Mouse (Mus musculus): ENCODE data around the gene Fbxl13. TPM values are rescaled to one million over a fixed set of nuclear protein-coding genes. Genes with fewer than 3 reads are reported as not detected.

Fbxl13 gene
- total RNA-seq, 2 experiments from 2014 or later: not detected

- no peak for ATAC-seq (replicated peaks; ENCODE audit: low FRiP score, poor library complexity, severe bottlenecking)
Observed at GRCm38 (mm10) chr5:21493294-21493999, 152.0 kb downstream of the Fbxl13 start.

DNA sequence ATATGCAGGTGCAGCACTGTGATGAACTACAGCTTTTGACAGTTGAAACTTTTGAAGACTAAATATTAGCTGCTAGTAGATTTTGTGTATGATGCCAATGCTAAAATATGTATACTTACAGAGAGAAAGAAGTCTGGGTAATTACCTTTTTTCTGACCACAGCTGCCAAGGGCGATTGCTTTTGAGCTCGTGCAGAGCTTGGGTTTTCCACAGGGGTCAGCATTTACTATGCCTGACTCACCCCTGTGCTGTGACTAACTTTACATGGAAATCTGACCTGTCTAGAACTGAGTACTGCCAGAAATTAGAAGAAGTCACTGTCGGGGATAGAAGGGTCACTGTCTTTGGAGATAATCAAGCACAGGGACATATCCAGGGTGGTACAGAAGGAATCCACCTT is 153.2 kb downstream of the Fbxl13 start:
- no peak for ATAC-seq (replicated peaks; ENCODE audit: low FRiP score, poor library complexity, severe bottlenecking)

DNA sequence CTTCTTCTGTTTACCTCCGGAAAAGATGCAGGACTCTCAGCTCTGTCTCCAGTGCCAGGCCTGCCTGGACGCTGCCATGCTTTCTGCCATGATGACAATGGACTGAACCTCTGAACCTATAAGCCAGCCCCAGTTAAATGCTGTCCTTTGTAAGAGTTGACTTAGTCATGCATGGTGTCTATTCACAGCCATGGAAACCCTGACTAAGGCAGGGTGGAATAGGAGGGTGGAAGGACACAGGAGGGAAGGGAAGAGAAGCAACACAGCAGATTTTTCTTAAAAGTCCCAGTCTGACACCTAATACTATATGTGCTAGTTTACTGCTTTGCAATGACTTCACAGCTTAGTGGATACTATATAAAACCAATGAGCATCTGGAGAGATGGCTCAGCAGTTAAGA is 154.0 kb downstream of the Fbxl13 start:
- no peak for ATAC-seq (replicated peaks; ENCODE audit: low FRiP score, poor library complexity, severe bottlenecking)

GRCm38 (mm10) chr5:21489135-21489534 is 156.3 kb downstream of the Fbxl13 start:
- no peak for ATAC-seq (replicated peaks; ENCODE audit: low FRiP score, poor library complexity, severe bottlenecking)

GRCm38 (mm10) chr5:21488506-21488905 is 156.9 kb downstream of the Fbxl13 start:
- no peak for ATAC-seq (replicated peaks; ENCODE audit: low FRiP score, poor library complexity, severe bottlenecking)

GRCm38 (mm10) chr5:21487716-21488115 is 157.7 kb downstream of the Fbxl13 start:
- ATAC-seq (replicated peaks; ENCODE audit: low FRiP score, poor library complexity, severe bottlenecking): no peak

DNA sequence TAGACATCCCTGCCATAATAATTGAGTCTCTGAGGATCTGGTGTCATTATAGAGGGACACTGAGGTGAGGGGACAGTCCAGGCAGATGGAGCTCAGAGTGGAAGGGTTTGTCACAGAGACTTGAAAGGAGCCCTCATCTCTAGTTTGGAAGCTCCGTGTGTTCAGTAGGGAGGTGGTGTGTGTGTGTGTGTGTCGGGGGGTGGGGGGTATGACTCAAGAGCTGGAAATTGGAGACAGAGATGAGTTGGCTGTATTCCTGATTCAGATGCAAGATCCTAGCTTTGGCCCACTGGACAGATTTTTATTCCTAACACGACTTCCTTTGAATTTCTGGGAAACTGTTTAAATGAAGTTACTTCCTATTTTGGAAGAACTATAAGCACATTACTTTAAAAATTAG is 158.1 kb downstream of the Fbxl13 start:
- ATAC-seq (replicated peaks; ENCODE audit: low FRiP score, poor library complexity, severe bottlenecking): no peak

GRCm38 (mm10) chr5:21486798-21487197 is 158.6 kb downstream of the Fbxl13 start:
- no peak for ATAC-seq (replicated peaks; ENCODE audit: low FRiP score, poor library complexity, severe bottlenecking)

- no peak for ATAC-seq (replicated peaks; ENCODE audit: low FRiP score, poor library complexity, severe bottlenecking)
Observed at GRCm38 (mm10) chr5:21485197-21485829, 160.1 kb downstream of the Fbxl13 start.

GRCm38 (mm10) chr5:21483275-21483674 is 162.2 kb downstream of the Fbxl13 start:
- ATAC-seq (replicated peaks; ENCODE audit: low FRiP score, poor library complexity, severe bottlenecking): no peak

DNA sequence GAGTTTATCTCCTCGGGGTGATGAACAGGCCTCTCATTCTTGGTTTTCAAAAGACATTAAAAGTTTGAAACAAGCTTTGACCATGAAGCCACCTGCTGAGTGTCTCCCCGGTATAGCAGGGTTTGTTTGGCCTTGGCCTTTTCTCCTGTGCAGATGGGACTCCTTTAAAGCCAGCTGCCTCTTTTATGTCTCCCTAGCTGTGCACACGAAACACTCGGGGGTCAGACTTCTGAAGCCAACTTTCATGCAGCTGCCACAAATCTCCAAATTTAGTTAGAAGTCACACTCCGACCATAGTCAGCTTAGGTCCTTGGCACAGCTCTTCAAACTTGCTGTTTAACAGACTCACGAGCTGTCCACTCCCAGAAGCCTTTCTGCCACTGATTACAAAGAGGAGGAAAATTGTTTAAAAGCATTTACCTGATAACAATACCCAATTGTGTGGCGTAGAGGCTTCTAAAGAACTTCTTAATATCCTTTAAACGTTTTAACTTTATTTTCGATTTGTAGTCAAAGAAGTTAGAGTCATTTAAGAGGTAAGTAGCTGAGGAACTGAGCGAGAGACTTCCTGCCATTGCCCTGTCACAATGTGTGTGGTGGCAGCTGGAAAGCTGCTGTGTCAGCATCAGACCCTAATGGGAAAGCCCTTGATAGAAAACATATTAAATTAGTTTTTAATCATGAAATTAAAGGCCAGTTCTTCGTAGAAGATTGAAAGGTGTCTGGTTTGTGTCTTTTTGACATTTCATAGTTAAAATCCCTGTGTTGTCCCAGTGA is 162.8 kb downstream of the Fbxl13 start:
- ATAC-seq (replicated peaks; ENCODE audit: low FRiP score, poor library complexity, severe bottlenecking): no peak

GRCm38 (mm10) chr5:21481521-21481920 is 163.9 kb downstream of the Fbxl13 start:
- no peak for ATAC-seq (replicated peaks; ENCODE audit: low FRiP score, poor library complexity, severe bottlenecking)

- ATAC-seq (replicated peaks; ENCODE audit: low FRiP score, poor library complexity, severe bottlenecking): no peak
Observed at GRCm38 (mm10) chr5:21479746-21480145, 165.7 kb downstream of the Fbxl13 start.

DNA sequence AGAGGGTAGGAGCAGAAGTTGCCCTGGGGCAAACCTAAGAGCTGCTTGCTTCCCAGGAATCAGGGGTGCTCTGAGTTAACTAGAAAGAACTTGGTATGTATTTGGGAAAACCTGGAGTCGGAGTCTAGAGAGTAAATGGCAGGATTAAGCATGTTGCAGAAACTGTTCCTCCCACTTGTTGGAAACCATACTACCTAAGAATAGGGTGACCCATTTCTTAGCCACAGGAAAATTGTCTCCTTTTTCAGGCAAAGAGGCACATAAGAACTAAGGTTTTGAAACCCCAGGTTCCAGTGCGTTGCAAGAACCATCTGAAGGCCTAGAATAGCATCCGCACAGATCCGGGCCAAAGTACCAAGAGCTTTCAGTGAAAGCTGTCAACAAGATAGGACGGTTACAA is 167.0 kb downstream of the Fbxl13 start:
- no peak for ATAC-seq (replicated peaks; ENCODE audit: low FRiP score, poor library complexity, severe bottlenecking)

DNA sequence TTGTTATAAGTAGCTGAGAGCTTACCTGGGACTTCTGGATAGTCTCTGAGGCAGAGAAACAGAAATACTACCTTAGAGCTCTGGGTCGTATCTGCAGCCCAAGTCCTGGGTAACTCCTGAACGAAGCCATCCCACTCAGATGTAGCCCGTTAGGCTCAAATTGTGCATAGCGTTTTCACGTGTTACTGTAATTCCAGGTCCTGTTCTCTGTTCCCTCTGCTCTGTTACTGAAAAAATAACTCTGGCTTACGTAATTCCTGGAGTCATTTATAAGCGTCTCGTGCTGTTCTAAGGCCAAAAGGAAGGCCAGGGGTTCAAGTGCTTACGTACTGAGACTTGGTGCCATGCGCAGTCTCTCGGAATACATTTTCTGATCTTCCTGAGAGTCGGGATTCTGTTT is 177.3 kb downstream of the Fbxl13 start:
- ATAC-seq (replicated peaks; ENCODE audit: low FRiP score, poor library complexity, severe bottlenecking): no peak

- no peak for ATAC-seq (replicated peaks; ENCODE audit: low FRiP score, poor library complexity, severe bottlenecking)
Observed at GRCm38 (mm10) chr5:21467387-21467786, 178.0 kb downstream of the Fbxl13 start.

DNA sequence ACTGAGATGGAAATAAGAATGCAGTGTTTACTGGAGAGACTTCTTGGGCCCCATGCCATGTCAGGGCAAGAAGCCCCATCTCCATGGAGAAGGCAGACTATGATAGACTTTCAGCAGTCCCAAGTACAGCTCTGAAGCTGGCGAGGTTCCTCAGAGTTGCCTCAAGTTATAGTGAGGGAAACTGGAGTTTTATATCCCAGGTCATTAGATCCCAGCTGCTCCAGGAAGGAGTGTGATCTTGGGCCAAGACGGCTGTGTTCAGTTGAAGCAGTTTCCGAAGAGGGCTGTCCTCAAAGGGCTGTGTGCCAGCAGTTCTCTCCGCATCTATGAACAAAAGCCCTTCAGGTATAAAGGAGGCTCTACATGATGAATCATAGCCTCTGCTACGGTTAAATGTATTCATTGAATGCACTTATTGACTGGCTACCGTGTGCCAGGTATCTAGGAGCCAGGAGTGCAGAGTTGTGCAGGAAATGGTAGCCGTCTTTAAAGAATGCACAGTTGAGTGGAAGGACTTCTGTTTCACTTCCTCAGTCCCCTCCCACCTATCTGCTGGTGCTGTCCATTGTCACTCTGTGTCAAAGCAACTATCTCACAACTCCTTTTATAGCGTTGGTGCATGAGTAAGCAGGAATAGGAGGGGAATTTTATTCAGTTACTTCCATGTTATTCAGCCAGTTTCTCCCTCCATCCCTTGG is 204.5 kb downstream of the Fbxl13 start:
- ATAC-seq (replicated peaks; ENCODE audit: low FRiP score, poor library complexity, severe bottlenecking): no peak

- ATAC-seq (replicated peaks; ENCODE audit: low FRiP score, poor library complexity, severe bottlenecking): no peak
Observed at GRCm38 (mm10) chr5:21439446-21440110, 205.9 kb downstream of the Fbxl13 start.

DNA sequence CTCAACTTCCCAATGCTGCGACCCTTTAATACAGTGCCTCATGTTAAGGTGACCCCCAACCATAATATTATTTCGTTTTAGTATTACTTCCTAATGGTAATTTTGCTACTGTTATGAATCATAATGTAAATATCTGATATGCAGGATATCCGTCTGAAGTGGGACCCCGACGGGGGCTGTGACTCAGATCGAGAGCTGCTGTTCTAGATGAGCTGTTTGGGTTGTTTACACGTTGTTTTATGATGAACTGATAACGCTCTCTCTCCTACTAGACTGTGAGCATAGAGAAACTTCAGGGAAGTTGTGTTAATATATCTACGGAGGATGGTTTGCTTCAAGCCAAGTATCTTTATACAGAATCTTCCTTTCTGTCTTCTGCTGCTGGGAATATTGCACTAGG is 207.0 kb downstream of the Fbxl13 start:
- ATAC-seq (replicated peaks; ENCODE audit: low FRiP score, poor library complexity, severe bottlenecking): no peak

DNA sequence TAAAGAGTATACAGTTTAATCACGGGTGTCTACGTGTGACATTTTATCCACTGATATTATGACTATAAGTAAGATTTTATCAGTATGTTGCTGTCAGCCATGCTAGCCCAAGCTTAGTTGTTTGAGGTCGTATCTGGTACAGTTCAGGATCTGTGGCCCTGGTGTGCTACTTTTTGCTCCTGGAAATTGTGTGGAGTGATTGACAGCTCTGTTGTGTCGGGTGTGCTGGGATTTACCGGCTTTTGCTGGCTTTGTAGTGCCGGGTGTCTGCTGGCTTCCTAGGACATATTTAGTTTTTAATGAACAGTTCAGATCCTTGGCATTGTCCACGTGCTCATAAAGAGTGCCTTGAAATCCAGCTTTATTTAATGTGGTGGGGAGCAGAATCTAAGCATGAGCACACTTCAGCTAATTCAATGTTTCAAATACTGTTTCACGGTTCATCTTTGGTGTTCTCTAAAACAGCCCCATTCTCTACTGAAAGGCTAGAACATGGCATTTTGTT is 208.9 kb downstream of the Fbxl13 start:
- ATAC-seq (replicated peaks; ENCODE audit: low FRiP score, poor library complexity, severe bottlenecking): no peak

Measured in erythroblast, adult 5-6 weeks (primary cell).